Mouse (Mus musculus): ENCODE data around the gene Pnrc1.
"Not testable (repeated sequence)": the region's sequence is repeated elsewhere in the genome, so short reads cannot be mapped to it uniquely, and the experiment has no call there.

The Pnrc1 gene

DNA sequence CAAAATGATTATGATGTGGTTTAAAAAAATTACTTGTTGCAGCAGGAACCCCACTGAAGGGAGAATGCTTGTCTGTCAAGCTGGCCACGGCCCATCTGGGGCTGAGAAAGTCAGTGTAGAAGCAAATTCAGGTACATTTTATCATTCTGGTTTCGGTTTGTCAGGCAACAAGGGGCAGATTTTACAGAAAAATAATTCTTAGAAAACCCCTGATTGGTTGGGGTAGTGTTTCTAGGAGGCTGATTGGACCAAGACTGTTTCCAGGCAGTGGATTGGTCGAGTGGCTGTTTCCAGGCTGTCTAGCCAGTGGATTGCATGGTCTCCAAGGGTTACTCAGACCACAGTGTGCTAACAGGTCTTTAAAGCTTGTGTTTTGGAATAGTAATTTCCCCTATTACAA is at the start of gene Pnrc1:
Pnrc1 (minus strand) TSS at position 162 of the 400 bp plus-strand sequence.
- peak; percentile 18 for DNase-seq (ENCODE audit: low read depth, low spot score)

- DNase-seq (ENCODE audit: low read depth, low spot score), result peak; percentile 23
These were observed 48.0 kb upstream of the Pnrc1 start for GRCm38 (mm10) chr4:33337999-33338398.

GRCm38 (mm10) chr4:33332956-33333455 is 43.0 kb upstream of the Pnrc1 start:
- no peak for DNase-seq (ENCODE audit: low read depth, low spot score)

- no peak for DNase-seq (ENCODE audit: low read depth, low spot score)
These were observed 41.2 kb upstream of the Pnrc1 start for GRCm38 (mm10) chr4:33331147-33331546.

- no peak for DNase-seq (ENCODE audit: low read depth, low spot score)
These were observed 25.9 kb upstream of the Pnrc1 start for GRCm38 (mm10) chr4:33315840-33316239.

- DNase-seq (ENCODE audit: low read depth, low spot score), result not testable (repeated sequence)
These were observed 24.2 kb upstream of the Pnrc1 start for GRCm38 (mm10) chr4:33314150-33314549.

DNA sequence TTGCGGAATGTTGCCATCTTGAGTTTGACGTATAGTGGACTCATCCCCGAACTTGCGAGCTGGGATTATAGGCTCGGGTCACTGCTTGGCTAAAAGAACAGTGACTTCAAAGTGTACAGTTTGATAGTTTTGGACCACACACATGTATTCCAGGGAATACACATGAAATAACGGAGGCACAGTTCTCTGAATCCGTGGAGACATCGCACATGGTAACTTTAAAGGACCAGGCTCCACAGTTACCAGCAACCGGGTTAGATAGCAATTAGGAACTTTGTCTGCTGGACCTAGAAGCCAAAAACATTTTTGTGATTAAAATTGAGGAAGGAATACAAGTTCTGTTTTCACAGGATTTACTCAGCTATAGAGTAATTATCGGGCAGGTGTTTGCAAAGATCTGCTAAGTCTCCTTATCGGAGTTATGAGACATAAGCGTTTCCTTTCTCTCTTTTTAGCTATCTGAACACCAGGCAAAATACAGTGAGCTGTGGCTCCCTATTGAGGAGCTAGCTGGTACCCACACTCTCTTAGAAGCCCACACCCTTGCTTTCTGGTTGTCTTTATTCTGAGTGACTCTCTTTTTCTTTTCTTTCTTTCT is 21.0 kb upstream of the Pnrc1 start:
- no peak for DNase-seq (ENCODE audit: low read depth, low spot score)

DNA sequence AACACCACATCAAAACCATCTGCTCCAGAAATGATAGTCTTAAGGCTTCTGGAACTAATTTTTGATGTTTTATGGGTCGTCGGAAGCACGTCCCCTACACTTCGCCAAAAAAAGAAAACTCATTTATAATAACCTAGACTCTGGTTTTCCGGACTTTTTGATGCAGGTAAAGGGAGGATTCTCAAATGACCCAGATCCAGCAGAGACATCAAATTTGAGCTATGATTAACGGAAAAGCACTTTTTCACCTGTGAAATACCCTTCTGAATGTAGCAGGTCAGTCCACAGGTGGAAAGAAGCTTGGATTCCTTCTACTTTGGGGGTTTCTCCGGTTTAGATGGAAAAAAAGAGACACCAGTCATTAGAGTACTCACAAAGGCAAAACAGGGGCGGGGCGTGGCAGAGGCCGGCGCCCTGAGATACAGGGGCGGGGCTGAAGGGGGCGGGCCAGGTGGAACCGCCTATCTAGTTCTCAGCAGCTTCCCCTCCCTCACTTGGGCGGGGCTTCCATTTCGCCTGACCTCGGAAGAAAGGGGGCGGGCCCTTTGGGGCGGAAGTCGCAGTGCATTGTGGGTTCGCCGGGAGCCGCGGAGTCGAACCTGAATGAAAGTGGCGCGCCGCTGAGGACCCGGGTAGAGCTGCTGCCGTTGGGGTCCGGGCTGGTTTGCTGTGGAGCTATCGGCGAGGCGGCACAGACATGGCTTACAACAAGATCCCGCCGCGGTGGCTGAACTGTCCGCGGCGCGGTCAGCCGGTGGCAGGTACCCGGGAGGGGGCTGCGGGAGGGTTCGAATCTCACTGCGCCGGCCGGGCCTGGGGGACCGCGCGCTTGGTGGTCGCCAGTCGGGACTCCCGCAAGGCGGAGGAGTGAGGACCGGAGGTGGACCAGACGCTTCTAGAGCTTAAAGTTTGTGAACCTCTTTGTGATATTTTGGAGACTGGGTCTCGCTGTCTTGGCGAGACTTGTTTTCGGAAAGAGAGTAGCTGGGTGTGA is 20.1 kb upstream of the Pnrc1 start, which contains the start of gene Rngtt:
Rngtt (plus strand) TSS at position 548 of the 994 bp plus-strand sequence.
- DNase-seq (ENCODE audit: low read depth, low spot score), result peak; percentile 97

GRCm38 (mm10) chr4:33307146-33307545 is 17.2 kb upstream of the Pnrc1 start:
- DNase-seq (ENCODE audit: low read depth, low spot score), result no peak

DNA sequence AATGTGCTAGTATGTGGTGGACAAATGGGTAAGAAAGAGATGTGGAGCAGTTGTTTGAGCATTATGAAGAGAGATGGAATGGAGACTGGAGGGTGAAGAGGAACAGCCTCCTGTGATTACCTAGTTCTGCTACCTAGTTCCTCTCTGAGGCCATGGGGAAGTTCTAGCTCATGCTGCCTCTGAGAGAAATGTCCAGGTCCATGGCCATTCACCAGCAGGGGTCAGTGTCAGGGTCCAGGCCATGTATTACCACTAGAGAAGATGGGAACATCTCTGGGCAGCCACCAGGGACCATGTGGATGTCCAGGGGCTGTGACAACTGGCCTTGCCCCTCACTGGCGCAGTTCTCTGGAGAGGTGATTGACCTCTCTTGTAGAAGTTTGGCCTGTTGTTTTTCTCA is 13.1 kb upstream of the Pnrc1 start:
- no peak for DNase-seq (ENCODE audit: low read depth, low spot score)

DNA sequence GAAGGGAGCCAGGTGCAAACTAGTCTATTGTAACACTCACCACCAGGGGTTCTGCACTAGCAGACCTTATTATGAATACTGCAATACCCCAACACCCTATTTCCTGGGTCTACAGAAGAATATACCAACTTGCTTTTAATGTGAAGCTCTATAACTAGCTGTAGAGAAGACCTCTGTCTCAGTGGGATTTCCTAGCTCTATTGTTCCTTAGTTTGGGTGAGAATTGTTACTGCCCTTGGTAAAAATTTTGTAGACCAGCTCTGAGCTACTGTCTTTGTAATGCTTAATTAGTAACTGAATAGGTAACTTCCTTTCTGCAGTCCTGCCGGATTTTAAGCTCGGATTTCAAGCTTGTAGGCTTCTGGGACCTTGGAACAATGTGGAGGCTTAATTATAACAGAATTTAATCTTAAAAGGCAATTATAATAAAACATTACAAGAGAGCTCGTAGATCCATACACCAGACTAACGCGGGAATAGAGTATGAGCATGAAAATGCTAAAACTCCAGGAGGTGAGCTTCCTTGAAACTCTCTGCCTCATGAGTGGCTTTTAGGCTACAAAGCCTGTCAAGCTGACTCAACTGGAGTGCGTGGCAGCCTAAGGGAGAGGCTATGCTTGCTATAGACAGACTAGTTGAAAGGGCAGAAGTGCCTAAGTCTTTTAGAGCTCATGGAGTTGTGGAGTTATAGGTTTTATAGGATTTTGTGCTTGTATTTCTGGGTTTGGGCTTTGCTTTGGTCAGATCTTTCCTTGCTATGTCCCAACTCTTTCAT is 11.1 kb upstream of the Pnrc1 start:
- not testable (repeated sequence) for DNase-seq (ENCODE audit: low read depth, low spot score)

- peak; percentile 81 for DNase-seq (ENCODE audit: low read depth, low spot score)
These were observed 2.7 kb upstream of the Pnrc1 start for GRCm38 (mm10) chr4:33292409-33293370.

DNA sequence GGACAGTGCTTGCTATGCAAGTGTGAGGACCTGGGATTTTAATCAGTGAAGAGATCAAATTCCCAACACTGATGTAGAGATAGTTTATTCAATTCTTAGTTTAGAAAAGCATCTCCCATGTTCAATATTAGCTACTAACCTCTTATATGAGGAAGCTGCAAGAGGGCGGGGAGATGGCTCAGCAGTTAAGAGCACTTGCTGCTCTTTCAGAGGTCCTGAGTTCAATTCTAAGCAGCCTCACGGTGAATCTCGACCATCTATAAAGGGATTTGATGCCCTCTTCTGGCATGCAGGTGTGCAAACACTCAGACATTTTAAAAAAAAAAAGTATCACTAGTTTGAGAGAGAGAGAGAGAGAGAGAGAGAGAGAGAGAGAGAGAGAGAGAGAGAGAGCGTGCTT is 915 bp upstream of the Pnrc1 start:
- DNase-seq (ENCODE audit: low read depth, low spot score), result no peak

- no peak for DNase-seq (ENCODE audit: low read depth, low spot score)
These were observed 785 bp downstream of the Pnrc1 start for GRCm38 (mm10) chr4:33289106-33289650.

- no peak for DNase-seq (ENCODE audit: low read depth, low spot score)
These were observed 4.5 kb downstream of the Pnrc1 start for GRCm38 (mm10) chr4:33285448-33285847.

DNA sequence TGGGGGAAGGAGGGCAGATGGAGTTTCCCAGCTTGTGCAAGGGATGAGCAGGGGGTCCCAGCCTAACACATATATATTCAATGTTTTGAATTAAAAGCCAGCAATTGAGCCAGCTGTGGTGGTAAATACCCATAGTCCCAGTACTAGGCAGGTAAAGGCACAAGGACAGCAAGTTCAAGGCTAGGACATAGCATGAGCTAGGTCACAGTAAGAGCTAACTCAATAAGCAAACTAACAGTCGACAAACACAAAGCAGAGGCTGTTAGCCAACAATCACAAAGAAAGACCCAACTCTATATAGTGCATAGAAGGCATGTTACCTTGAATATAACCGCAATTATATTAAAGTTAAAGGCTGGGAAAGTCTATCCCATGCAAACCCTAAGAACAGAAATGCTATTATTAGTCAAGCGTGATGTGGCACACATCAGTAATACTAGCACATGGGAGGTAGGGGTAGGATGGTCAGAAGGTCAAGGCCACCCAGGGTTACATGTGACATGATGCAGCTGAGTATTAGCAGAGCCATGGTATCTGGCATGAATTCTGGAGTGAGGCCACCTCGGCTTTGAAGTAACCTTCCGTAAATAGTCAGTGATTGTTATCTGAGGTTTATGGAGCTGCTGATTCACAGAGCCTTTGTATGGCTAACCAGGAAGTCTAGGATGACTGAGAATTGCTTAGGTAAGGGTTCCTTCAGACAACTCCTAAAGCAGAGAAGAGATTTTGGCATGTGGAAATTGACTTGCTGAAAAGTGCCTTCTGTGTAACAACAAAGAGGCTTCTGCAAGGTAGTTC is 5.7 kb downstream of the Pnrc1 start:
- DNase-seq (ENCODE audit: low read depth, low spot score), result no peak

DNA sequence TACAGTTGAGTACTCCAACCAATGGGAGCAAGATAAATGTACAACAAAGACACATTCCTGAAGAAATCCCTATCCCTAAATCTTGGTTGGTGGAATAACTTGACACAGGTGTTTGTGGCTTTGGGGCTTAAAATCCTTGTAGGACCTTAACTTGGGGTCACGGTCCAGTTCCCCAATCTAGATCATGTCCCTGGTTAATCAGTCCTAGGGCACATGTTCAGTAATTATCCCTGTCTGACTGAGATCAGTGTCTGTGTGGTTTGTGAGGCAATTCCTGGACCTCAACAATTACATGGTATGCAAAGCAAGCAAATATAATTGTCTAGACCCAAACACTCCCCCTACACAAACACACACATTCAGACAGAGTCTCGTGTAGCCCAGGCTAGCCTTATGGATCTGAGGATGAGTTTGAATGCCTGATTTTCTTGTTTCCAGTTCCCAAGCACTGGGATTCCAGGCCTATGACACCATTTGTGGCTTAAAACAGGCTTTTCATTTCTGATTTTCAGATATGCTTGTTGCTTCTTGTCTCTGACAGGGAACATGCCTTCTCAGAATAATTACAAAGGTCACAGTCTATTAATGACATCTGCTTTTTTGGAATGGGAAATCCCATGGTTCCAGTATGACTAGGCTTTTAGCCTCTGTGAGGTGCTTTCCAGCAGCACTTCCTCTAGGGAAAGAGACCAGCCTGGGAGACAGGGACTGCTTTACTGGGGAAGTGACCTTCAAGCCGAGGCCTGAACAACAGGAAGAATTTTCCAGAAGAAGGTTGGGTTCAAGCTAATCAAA is 7.9 kb downstream of the Pnrc1 start:
- DNase-seq (ENCODE audit: low read depth, low spot score), result no peak

DNA sequence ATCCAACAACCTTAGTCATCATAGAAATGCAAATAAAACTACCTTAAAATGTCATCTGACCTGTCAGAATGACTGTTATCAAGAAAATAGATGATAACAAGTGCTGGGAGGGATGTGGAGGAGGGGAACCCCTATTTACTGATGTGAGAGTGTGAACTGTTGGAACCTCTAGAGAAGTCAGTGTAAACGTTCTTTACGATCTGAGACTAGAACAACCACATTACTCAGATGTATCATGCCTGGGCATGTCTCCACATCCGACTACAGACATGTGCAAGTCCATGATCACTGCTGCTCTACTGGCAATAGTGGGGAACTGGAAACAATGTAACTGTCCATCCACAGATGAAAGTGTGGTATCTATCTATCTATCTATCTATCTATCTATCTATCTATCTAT is 16.5 kb downstream of the Pnrc1 start:
- DNase-seq (ENCODE audit: low read depth, low spot score), result no peak

Data from mesoderm, embryonic 11.5 days (tissue).